Comparison of ENCODE assay signal across 8 mouse cellular contexts in genomic region chr12:30050235-30050634, GRCm38 (mm10).
DNase-seq lines count a peak whose midpoint lies in the region; ATAC-seq and TF ChIP-seq lines count a peak whose summit lies in the region.

No protein-coding gene starts in this region.

- TF ChIP-seq EP300 in CH12.LX (IDR thresholded peaks at IDR 0.05; ENCODE audit: low read length) = no peak

- in situ Hi-C loops in CH12.LX (cut with MboI; ENCODE audit: low pct_ligation_motif_present, low pct_unique_long_range_greater_than_20kb, low sequenced_read_pairs) = no loop called here

- ATAC-seq in forebrain, embryonic 16.5 days = peak; percentile 64; the same call in 1 of the 2 replicates

- H3K4me2 ChIP-seq in CH12.LX (ENCODE audit: insufficient read depth, low read depth, poor library complexity, severe bottlenecking) = no peak overlapping the region
- H3K4me2 ChIP-seq in forebrain, embryonic 16.5 days (ENCODE audit: low read length) = no peak overlapping the region

- no peak for TF ChIP-seq POLR2A in CH12.LX (IDR thresholded peaks at IDR 0.05; ENCODE audit: low read depth, low read length)

- TF ChIP-seq CTCF in CH12.LX (conservative IDR thresholded peaks at IDR 0.05 in 1 of 2, IDR thresholded peaks at IDR 0.05 in 1 of 2; ENCODE audit: low read depth in 2 of 2, low read length in 2 of 2) = peak; percentile 77 to 85
- TF ChIP-seq CTCF in layer of hippocampus, adult 2 months (conservative IDR thresholded peaks at IDR 0.05) = peak; percentile 95

- peak; percentile 85 for TF ChIP-seq RAD21 in CH12.LX (IDR thresholded peaks at IDR 0.05; ENCODE audit: low read depth, low read length)

- peak; percentile 84 for DNase-seq in heart, adult 11 months
- DNase-seq in heart, embryonic 10.5 days (ENCODE audit: low spot score) = no peak
- DNase-seq in CH12.LX (ENCODE audit: extremely low read depth) = peak; percentile 68
- peak; percentile 24 for DNase-seq in brain, embryonic 18.5 days (ENCODE audit: low read depth, low spot score)
- DNase-seq in layer of hippocampus, adult 2 months (ENCODE audit: low spot score in 2 of 2) = peak; percentile 39 to 76
- DNase-seq in neural tube, embryonic 10.5 days (ENCODE audit: extremely low spot score, low spot score) = peak; percentile 58
- DNase-seq in B cell, adult 2 months = no peak

- no peaks in the 10 kb centered on the region for H3K9me3 ChIP-seq in heart, embryonic 10.5 days
- no peaks in the 10 kb centered on the region for H3K9me3 ChIP-seq in CH12.LX (replicated peaks; ENCODE audit: low read length)
- H3K9me3 ChIP-seq in forebrain, embryonic 16.5 days (ENCODE audit: control insufficient read depth, low read length) = no peaks in the 10 kb centered on the region

- peaks cover 19% of the 10 kb centered on the region for H3K27me3 ChIP-seq in heart, embryonic 10.5 days (ENCODE audit: insufficient read depth, poor library complexity, severe bottlenecking)
- H3K27me3 ChIP-seq in CH12.LX (replicated peaks) = no peaks in the 10 kb centered on the region
- H3K27me3 ChIP-seq in forebrain, embryonic 16.5 days (replicated peaks; ENCODE audit: control insufficient read depth, insufficient read depth, low read length) = no peaks in the 10 kb centered on the region

- H3K27ac ChIP-seq in heart, embryonic 10.5 days = no peak overlapping the region
- H3K27ac ChIP-seq in CH12.LX (ENCODE audit: insufficient read depth, low read depth) = no peak overlapping the region
- no peak overlapping the region for H3K27ac ChIP-seq in forebrain, embryonic 16.5 days (ENCODE audit: low read length)
- H3K27ac ChIP-seq in layer of hippocampus, adult 2 months = no peak overlapping the region

- H3K79me2 ChIP-seq in CH12.LX (replicated peaks; ENCODE audit: control insufficient read depth, extremely low read depth, insufficient read depth, poor library complexity, severe bottlenecking) = no peaks in the 10 kb centered on the region

- no peaks in the 10 kb centered on the region for H3K36me3 ChIP-seq in heart, embryonic 10.5 days
- no peaks in the 10 kb centered on the region for H3K36me3 ChIP-seq in CH12.LX (replicated peaks in 1 of 2; ENCODE audit: control insufficient read depth in 1 of 2, insufficient read depth in 1 of 2, low read length in 1 of 2)
- no peaks in the 10 kb centered on the region for H3K36me3 ChIP-seq in forebrain, embryonic 16.5 days (ENCODE audit: control insufficient read depth, insufficient read depth)

- H3K9ac ChIP-seq in CH12.LX (ENCODE audit: insufficient read depth, low read depth) = no peak overlapping the region
- no peak overlapping the region for H3K9ac ChIP-seq in forebrain, embryonic 16.5 days (replicated peaks; ENCODE audit: low read depth, low read length)

- dilution Hi-C loops in CH12.LX (cut with MboI; ENCODE audit: extremely low pct_ligation_motif_present, extremely low pct_unique_long_range_greater_than_20kb, low sequenced_read_pairs) = no loop called here

- H3K4me1 ChIP-seq in heart, embryonic 10.5 days = no peaks in the 10 kb centered on the region
- H3K4me1 ChIP-seq in CH12.LX (ENCODE audit: control insufficient read depth in 1 of 2, insufficient read depth in 2 of 2) = peaks cover 0 to 9% of the 10 kb centered on the region in 2 experiments; a peak in 2 of 4 replicates
- no peaks in the 10 kb centered on the region for H3K4me1 ChIP-seq in forebrain, embryonic 16.5 days (replicated peaks; ENCODE audit: control insufficient read depth, insufficient read depth, low read length)

- 19% methylated on average over 4 of the region's 4 CpGs for WGBS in heart, embryonic 10.5 days
- WGBS in forebrain, embryonic 16.5 days = 14% methylated on average over 4 of the region's 4 CpGs

- H3K4me3 ChIP-seq in heart, embryonic 10.5 days = no peak overlapping the region
- no peak overlapping the region for H3K4me3 ChIP-seq in CH12.LX (replicated peaks in 1 of 3; ENCODE audit: low read depth in 2 of 3, low read length in 2 of 3, poor library complexity in 1 of 3)
- no peak overlapping the region for H3K4me3 ChIP-seq in forebrain, embryonic 16.5 days (replicated peaks; ENCODE audit: low read length)
- no peak overlapping the region for H3K4me3 ChIP-seq in layer of hippocampus, adult 2 months

TF ChIP-seq in CH12.LX, 34 proteins besides CTCF, POLR2A, EP300 and RAD21:
- TF ChIP-seq ZC3H11A (IDR thresholded peaks at IDR 0.05; ENCODE audit: low read depth, low read length) (peak; percentile 19; the same call in 1 of the 2 replicates), RCOR1 (conservative IDR thresholded peaks at IDR 0.05; ENCODE audit: low read depth, low read length) (no peak), SMC3 (IDR thresholded peaks at IDR 0.05; ENCODE audit: low read depth, low read length) (peak; percentile 63)

Comparison
In these comparisons a context has a peak if more than half of its experiments do, and no peak if none do; other contexts are left out.
1. DNase-seq: peak in heart, adult 11 months (single experiment), CH12.LX (single experiment), brain, embryonic 18.5 days (single experiment), layer of hippocampus, adult 2 months (2 of 2) and neural tube, embryonic 10.5 days (single experiment); none in heart, embryonic 10.5 days (single experiment) and B cell, adult 2 months (0 of 2).